Mouse (Mus musculus) ES-Bruce4 (cell line): ENCODE results near the gene Grik4.

Source experiments
- CTCF ChIP-seq: IDR thresholded peaks from one replicate; pipeline ENCODE4 v1.8.1; 2011; ENCODE audit warnings: low read depth, low read length
- EP300 ChIP-seq: IDR thresholded peaks from 2 replicates; pipeline ENCODE4 v1.6.1; 2011; ENCODE audit warnings: low read depth, low read length; ENCODE audit not compliant: insufficient read depth

DNA sequence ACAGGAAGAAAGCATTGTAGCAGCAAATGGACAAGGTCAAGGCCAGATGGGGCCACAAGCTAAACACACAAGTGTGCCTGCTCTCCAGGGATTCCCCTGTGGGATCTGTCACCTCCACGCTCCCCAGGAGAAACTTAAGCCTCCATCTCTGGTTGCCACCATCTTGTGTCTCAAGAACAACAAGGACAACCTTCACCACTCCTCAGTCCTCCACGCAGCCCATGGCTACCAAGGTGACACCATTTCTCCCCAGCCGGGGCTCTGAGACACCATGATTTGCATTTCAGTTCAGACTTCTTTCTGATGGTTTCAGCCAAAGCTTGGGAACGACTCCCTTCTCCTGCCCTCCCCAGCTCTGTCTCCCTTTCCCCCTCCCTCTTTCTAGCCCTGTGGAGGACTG, 152.9 kb downstream of the Grik4 start:
- TF ChIP-seq EP300 (no peak), CTCF (no peak)
